Mouse (Mus musculus) cerebellum, adult 2 months (tissue): Measurements from ENCODE around the gene Ncoa1.

Experiments
- CTCF ChIP-seq: fragments of 200-500 bp; IDR thresholded peaks from 2 replicates; pipeline ENCODE4 v1.5.1; 2011; ENCODE audit warnings: low read depth, mild to moderate bottlenecking, control low read depth, low read length, moderate library complexity, borderline replicate concordance; ENCODE audit not compliant: insufficient read depth
- POLR2A ChIP-seq: fragments of 200-500 bp; IDR thresholded peaks from 2 replicates; pipeline ENCODE4 v1.6.1; 2011; ENCODE audit warnings: low read length, control low read depth, borderline replicate concordance; ENCODE audit not compliant: insufficient read depth

DNA sequence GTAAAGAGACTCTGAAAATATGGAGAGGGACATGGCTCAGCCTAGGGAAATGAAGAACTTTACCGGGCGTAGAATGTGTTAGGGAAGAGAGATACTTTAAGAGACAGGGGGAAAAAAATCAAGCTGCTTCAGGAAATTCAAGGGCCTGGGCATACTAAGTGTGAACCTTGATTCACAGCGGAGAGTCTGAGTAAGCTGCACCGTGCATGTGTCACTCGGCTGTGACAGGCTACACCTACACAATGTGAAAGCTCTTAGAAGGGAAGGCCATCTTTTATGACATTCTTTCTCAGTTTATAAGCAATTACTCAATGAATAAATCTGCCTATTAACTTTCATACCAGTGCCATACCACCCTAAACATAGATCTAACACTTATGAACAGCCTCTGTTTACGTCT lies 183.2 kb downstream of the Ncoa1 start:
- TF ChIP-seq POLR2A (no peak), CTCF (no peak)
